Comparison of ENCODE assay signal across 16 mouse cellular contexts in the genomic region with DNA sequence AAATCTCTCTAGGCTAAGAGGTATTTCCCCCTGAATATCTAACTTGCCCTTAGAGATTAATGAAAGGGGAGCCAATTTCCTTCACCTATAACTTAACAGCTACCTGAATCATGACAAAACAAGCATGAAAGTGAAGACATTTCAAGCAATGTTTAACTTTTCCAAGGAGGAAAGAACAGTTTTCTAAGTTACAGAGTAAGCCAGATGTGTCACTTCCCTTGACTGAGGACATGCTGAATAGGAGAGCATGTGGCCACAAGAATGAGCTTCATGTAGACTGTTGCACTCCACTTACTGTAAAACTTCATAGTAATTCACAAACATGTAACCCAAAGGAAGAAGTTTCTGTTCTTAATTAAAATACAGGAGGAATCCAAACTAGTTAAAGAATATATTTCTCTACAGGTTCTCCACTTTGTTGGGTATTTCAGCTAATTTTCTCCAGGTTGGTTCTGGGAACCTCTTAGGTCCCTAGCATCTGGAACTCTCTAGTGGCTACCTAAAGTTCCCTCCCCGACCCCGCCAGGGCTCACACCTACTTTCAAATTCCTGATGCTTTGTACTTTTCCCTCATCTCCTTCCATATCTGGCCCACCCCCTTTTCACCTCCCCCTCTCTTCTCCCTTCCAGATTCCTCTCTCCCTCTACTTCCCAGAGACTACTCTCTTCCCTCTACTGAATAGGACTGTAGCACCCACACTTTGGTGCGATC.
"Had no signal": no experiment of that assay in that cellular context is flagged by ENCODE, and none has a peak within 500 bp of the region (broad histone marks: within the 10 kb centered on the region; RNA-seq: fewer than 3 reads in every experiment).

No protein-coding gene starts in this region.

- H3K9me3 ChIP-seq: lung, embryonic 15.5 days; megakaryocyte, embryonic 14.5 days; midbrain, embryonic 13.5 days; midbrain, embryonic 15.5 days; neural tube, embryonic 12.5 days; stomach, embryonic 15.5 days had no signal

- H3K27ac ChIP-seq: lung, embryonic 15.5 days; macrophage; midbrain, embryonic 13.5 days; midbrain, embryonic 15.5 days; neural tube, embryonic 12.5 days; stomach, embryonic 15.5 days; stomach, postnatal 0 days had no signal

- H3K27me3 ChIP-seq: lung, embryonic 15.5 days; megakaryocyte, embryonic 14.5 days; midbrain, embryonic 13.5 days; midbrain, embryonic 15.5 days; neural tube, embryonic 12.5 days; stomach, embryonic 15.5 days had no signal

- H3K36me3 ChIP-seq: lung, embryonic 15.5 days; midbrain, embryonic 13.5 days; midbrain, embryonic 15.5 days; neural tube, embryonic 12.5 days; stomach, embryonic 15.5 days had no signal

- H3K4me2 ChIP-seq: lung, embryonic 15.5 days; midbrain, embryonic 11.5 days; midbrain, embryonic 13.5 days; midbrain, embryonic 15.5 days; neural tube, embryonic 12.5 days; stomach, embryonic 15.5 days had no signal

- DNase-seq: lung, adult 2 months; lung, postnatal 14 days; lung, postnatal 36 days; right cerebral cortex, postnatal 14 days; thymus, postnatal 14 days; thymus, postnatal 36 days had no signal

- H3K4me1 ChIP-seq: lung, embryonic 15.5 days; megakaryocyte, embryonic 14.5 days; midbrain, embryonic 13.5 days; midbrain, embryonic 15.5 days; neural tube, embryonic 12.5 days; stomach, embryonic 15.5 days had no signal

- H3K9ac ChIP-seq: lung, embryonic 15.5 days; midbrain, embryonic 13.5 days; midbrain, embryonic 15.5 days; neural tube, embryonic 12.5 days; stomach, embryonic 15.5 days had no signal

- ATAC-seq: lung, postnatal 0 days; midbrain, embryonic 13.5 days; midbrain, embryonic 15.5 days had no signal

- H3K4me3 ChIP-seq: lung, embryonic 15.5 days; megakaryocyte, embryonic 14.5 days; midbrain, embryonic 13.5 days; midbrain, embryonic 15.5 days; neural tube, embryonic 12.5 days; stomach, embryonic 15.5 days had no signal
